Mouse (Mus musculus) liver, postnatal 0 days (tissue): ENCODE measurements around the gene Echdc3.

Experiments
- CTCF ChIP-seq: sonication (generic); IDR thresholded peaks from 2 replicates; pipeline ENCODE4 v1.5.1; 2016; ENCODE audit warnings: antibody characterized with exemption, low read depth
- EP300 ChIP-seq: IDR thresholded peaks from 2 replicates; pipeline ENCODE4 v1.6.1; 2016; ENCODE audit warnings: antibody characterized with exemption, low read depth, mild to moderate bottlenecking

DNA sequence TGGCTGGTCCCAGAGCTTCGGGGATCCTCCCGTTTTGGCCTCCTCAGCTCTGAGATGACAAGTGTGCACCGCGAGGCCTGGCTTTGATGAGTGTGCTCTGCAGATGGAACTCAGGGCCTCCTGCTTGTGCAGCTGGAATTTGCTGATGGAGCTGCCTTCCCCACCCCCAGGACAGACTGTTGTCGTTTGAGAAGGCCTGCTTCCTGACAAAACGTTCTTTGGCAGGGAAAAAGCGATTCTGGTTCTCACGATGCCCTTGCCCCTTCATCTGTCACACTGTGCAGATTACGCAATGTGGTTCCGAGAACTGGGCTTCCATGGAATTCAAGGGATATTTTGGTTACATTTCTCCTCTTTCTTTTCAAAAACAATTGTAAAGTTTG is 19.3 kb downstream of the Echdc3 start:
- no peak for TF ChIP-seq CTCF
- 0 out of 2 replicates have a peak, but pooled peaks have one; percentile 23 for TF ChIP-seq EP300
